Mouse (Mus musculus): ENCODE measurements at regions not wholly inside any gene's neighbourhood (a gene's known extent, or its start where the extent isn't known, plus 50 kb on each side); places are given as distances from the start of the nearest gene placed in this dataset.
"Not testable (repeated sequence)": the region's sequence is repeated elsewhere in the genome, so short reads cannot be mapped to it uniquely, and the experiment has no call there.

DNA sequence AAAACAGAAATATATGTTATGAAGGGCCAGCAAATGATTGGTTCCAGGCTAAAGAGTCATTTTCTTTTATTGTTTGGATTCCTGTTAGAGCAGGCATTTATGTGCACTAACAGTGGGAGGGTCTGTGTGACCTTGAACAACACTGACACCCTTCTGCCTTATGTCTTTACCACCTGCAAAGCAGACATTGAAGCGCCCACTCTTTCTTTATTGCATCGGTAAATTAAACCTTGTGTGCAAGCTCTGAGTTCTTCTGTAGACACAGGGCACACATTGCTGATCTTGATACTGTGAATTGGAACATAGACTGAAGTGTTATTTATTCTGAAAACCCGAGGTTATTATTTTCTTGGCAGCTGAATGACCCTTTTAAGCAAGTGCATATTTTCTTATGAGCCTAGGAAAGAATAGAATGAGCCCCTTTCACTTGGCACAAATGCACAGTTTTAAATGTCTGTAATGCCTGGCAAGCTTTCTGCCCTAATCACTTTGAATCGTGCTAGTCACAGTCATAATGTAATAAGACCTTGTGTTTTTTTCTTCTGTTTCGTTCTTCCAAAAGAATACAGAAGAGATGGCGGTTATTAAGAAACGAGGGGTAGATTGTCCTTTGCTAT, 125.1 kb upstream of the Cobl start:
- DNase-seq: no peak

DNA sequence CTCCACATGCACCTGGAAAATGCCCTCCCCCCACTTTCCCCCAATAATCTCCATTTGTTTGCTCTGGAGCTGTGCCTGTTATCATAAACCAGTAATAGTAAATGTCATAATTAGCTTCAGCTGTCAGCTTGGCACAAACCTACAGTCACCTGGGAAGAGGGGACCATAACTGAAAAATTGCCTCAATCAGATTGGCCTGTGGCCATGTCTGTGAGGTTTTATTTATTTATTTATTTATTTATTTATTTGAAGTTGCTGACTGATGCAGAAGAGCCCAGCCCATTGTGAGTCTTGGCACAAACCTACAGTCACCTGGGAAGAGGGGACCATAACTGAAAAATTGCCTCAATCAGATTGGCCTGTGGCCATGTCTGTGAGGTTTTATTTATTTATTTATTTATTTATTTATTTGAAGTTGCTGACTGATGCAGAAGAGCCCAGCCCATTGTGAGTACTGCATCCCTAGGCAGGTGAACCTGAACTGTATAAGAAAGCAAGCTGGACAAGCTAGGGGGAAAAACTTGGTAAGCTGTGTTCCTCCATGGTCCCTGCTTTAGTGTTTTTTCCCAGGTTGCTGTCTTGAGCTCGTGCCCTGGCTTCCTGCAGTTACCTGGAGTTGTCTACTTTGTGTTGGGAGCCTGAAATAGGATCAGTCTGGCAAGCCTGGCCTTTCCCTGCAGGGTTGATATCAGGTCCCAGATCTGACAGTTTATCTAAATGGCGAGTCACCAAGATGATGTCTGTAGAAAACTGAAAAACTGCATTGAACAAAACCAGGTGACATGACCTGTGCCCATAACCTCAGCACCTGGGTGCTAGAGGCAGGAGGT, 120.3 kb upstream of the Cobl start:
- DNase-seq: not testable (repeated sequence)

DNA sequence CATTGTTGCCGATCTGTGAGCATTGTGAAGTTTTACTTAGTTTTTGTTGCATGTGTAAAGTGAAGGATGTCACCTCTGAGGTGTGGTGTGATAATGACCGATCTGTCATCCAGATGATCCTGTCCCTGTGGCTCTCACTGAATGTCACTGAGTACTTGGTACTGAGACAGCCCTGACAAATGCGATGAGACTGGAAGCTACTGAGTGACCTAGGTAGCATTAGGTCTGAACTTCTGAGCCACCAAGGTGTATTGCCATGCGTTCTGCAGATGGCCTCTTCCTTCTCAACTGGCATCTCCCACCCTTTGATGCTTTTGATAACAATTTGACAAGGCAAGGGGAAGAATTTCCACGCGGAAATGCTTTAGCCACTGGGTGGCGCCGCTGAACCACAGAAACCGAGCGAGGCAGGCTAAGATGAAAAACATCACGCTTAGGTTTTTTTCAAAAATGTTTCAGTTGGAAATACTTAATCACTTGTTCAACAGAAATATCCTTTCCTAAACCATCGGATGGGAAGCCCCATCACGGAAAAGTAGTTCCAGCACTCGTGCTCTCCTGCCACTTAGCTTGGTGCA, 114.3 kb upstream of the Cobl start:
- no peak for DNase-seq

DNA sequence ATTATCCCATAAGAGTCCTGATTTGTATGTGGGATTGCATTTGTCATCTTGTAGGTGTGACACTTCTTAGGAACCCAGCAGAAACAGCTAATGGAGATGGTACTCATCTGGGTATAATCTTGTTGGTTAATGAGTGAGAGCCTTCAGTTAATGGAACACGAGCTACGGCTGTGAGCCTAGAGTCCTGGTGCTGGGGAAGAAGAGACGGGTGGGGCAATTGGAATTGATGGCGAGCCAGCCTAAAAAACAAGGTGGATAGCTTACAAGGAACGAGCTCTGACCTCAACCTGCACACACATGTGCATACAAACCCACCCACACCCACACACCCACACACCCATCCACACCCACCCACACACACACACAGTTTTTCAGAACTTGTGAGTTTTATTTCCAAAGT, 94.9 kb upstream of the Cobl start:
- DNase-seq: no peak

DNA sequence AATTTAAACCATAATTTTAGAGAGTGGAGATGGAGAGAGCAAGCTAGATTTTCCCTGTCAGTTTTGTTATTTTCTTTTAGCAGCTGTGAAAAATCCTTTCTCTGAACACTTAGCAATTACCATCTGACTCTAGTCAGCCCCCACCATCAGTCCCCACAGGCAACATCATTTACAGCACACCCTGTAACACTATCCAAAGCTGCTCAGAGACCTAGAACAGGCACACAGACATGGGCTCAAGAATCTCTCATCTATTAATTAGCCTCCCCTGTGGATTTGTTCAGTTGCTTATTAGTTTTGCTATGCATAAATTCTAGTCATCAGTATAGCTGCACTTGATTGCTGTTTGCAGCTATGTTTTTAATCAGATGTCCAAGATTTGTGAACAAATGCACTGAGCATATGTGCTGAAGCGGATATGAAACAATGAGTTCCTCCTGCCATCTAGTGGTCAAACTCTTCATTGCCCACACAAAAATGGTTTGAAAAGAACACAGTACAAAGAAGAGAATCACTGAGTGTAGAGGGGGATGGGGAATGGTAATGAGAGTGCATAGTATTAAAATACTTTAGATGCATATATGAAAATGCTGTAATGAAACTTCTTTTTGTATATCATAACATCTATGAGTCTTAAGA, 94.4 kb upstream of the Cobl start:
- no peak for DNase-seq

DNA sequence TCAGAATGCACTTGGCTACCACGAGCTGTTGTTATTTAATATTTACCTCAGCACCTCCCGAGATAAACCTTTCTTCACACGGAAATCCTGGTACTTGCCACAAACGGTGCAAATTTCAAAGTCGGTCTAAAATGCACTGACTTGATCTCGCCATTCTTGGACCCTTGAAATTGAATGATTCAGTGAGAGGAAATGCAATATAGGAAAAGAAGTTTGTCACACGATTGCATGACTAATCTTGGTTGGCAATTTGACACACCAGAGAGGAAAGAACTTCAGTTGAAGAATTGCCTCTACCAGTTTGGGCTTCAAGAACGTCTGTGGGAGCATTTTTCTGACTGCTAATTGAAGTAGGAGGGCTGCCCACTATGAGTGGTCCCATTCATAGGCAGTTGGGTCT, 93.4 kb upstream of the Cobl start:
- DNase-seq: no peak

DNA sequence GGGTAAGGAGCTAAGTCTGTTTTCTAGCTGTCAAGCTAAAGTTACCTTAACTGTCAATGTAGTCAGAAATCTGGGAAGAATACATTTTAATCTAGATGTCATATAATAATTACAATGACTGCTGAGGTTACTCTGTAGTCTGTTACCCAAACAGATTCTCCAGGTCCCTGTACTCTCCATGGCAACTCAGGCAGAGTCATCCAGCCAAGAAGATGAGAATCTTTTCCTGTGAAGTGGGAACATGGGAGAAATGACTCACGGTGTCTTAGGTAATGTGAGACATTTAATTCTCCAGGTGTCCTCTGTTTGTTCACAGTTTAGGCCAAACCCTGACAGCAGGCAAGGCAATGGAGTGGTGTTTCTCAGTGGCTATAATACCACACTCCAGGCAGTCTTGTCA, 81.0 kb upstream of the Cobl start:
- DNase-seq: no peak

DNA sequence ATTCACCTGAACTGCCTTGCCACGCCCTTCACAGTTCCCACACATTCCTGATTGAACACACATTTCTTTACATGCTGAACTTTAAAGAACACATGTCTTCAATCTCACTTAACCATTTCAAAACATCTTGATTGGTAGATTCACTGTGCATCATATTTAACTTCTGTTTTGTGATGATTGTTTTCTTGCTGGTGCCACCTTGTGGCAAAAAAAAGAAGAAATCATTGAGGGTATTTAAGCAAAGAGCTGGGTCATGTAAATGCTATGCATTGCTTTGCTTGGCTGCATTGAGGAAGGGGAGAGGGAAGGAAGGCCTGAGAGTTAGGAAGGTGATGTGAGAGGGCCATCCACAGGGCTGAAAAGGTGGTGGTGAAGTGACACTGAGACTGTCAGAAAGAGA, 78.3 kb upstream of the Cobl start:
- no peak for DNase-seq

DNA sequence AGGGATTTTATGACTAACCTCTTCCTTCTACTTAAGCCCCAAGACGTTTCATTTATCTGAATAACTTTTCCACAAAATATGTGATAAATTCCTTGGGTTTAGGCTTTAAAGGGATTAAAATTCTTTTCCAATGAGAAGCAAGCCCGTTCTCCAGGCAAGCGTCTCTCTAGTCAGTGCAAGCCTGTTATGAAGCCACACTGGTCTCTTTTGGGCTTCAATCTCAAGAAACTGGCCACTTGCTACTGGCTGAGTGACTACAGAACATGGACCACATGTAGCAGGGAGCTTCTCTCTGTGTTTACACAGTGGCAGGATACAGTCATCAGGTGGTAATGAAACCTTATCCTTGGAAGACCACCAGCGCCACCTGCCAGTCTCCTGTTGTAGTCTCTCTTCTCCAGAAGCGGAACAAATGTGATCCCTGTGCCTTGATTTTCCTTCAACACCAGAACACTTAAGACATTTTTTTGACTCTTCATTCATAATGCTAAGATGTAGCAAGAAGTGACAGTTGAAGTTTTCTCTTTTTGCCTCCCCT, 75.6 kb upstream of the Cobl start:
- DNase-seq: no peak

DNA sequence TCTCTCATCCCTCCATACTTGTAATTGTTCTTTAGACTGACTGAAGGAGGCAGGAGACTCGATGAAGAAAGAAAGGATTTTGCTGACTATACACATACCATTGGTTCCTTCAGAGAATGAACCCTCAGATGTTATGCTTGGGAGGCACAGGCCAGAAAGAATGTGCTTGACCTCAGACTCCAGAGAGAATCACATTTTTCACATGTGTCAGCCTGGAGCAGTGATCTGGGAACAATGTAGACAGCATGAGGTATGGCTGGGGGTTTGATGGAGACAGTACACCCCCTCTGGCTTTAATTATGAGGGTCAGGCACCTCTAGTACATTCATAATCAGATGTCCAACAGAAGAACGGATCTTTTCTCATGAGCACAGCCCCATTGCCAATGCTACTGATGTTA, 70.3 kb upstream of the Cobl start:
- no peak for DNase-seq

DNA sequence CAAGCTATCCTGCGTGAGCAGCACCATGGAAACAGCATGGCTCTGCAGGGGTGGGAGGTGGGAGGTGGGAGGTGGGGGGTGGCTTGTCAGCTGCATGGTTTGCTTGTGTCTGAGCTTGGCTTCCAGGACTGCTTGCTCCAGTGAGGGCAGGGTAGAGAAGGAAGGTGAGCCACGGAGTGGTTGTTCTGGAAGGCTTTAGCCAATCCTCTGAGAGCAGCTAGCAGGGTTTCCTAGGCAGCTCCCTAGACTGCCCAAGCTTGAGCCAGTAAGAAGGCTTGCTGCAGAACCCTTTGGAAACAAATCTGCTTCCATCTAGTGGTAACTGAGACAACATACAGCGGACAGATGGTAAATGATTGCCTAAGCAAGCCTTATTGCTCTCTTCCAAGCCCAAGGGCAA, 67.5 kb upstream of the Cobl start:
- DNase-seq: peak; percentile 10

DNA sequence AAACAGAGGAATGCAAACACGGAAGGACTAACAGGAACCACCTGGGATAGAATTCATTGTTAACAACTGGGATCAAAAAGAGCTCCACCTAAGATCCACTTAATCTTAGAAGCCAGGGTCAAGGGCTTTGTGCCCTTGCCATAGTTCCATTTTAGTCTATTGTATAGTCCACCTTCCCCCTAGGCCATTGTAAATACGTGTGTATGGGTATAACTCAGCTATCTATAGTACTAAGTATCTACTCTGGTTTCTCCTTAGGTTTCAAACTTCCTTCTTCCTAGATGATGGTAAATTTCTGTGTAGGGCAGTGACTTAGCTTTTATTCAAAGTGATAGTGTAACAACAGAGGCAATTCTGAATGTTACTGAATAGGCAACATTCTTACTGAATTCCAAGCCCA, 57.3 kb upstream of the Cobl start:
- not testable (repeated sequence) for DNase-seq

DNA sequence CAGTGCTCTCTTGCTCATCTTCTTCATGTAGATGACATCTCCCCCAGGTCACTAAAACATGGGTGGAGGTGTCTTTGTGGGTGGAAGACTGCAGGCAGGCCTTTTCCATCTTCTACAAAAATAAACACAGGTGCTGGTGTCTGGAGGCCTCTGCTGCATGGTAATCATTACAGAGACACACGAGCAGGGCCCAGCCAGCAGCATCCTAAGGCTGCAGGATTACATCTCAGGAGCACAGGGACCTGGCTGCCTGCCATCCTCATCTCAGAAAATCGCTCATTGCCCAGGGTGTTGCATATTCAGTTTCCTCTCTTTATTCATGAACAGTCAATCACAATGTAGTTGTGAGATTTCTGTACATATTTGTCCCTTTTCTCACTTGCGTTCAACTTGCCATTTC, 56.5 kb upstream of the Cobl start:
- no peak for DNase-seq

DNA sequence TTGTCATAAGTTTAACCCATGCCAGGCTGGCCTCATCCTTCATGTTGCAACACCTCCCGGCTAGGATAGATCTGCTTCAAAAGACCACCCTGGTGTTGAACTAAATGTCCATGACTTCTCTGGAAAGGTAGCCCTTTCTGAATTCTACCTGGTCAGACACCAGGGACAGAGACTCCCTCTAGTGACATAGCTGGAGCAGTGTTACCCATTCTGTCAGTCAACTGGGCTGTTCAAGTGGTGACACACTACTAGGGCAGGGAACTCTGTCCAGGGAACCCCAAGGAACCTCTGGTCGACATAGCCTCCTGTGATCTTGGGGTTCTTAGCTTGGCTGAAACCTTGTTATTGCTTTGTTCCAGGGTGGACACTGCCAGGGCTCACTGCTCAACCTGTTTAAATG, 51.6 kb upstream of the Cobl start:
- no peak for DNase-seq
